Mouse (Mus musculus) layer of hippocampus, postnatal 36 days (tissue): ENCODE data around the gene Ly6f. TPM values are rescaled to one million over a fixed set of nuclear protein-coding genes. Genes with fewer than 3 reads are reported as not detected.

Source experiments
- DNase-seq, 2 experiments: peaks; one replicate each; pipeline ENCODE4 v3.0.0; 2022
- total RNA-seq, 2 experiments: library from RNA; stranded (reverse); gene quantifications; 2 replicates each; pipeline ENCODE4 v1.2.3; 2021

The Ly6f gene
- total RNA-seq, 2 experiments from 2014 or later = not detected

GRCm38 (mm10) chr15:75318584-75318983 lies 50.4 kb downstream of the Ly6f start:
- no peak for DNase-seq

- no peak for DNase-seq
Observed at GRCm38 (mm10) chr15:75320104-75320503, 51.9 kb downstream of the Ly6f start.

Other genes with a start within 250 kb of the Ly6f start
- gene Ly6c1, start 219.6 kb upstream of the Ly6f start, total RNA-seq = 10 to 100 TPM; 59.1 to 75.8 TPM
- gene Ly6c2, start 156.5 kb upstream of the Ly6f start, total RNA-seq = 1 to 10 TPM; 2.5 to 4.0 TPM
- gene Ly6g, start 113.2 kb upstream of the Ly6f start, total RNA-seq = not detected
- not detected for gene BC025446, start 52.0 kb upstream of the Ly6f start, total RNA-seq